Mouse (Mus musculus) liver, embryonic 16.5 days (tissue): ENCODE measurements around the gene Rbm20. TPM values are rescaled to one million over a fixed set of nuclear protein-coding genes. Genes with fewer than 3 reads are reported as not detected.
"Not testable (repeated sequence)": the region's sequence is repeated elsewhere in the genome, so short reads cannot be mapped to it uniquely, and the experiment has no call there.

Experiments
- ATAC-seq: fragments of 200-750 bp; cut with Nextera tagmentation; 2 replicates; pipeline ENCODE4 v1.8.0; 2017; ENCODE audit warnings: low read depth, mild to moderate bottlenecking, moderate number of reproducible peaks, moderate library complexity
- H3K27ac ChIP-seq: fragments of 300-500 bp; sonication (generic); 2 replicates; pipeline ENCODE4 v1.5.1; 2014; ENCODE audit warnings: mild to moderate bottlenecking, low read length
- H3K27me3 ChIP-seq: fragments of 300-500 bp; sonication (generic); 2 replicates; pipeline ENCODE4 v1.6.1; 2014; ENCODE audit warnings: low read depth, low read length, mixed read lengths; ENCODE audit not compliant: control insufficient read depth, insufficient read depth
- H3K36me3 ChIP-seq: fragments of 300-500 bp; sonication (generic); 2 replicates; pipeline ENCODE4 v1.6.1; 2014; ENCODE audit warnings: mild to moderate bottlenecking; ENCODE audit not compliant: control insufficient read depth, insufficient read depth
- H3K4me1 ChIP-seq: fragments of 300-500 bp; sonication (generic); 2 replicates; pipeline ENCODE4 v1.6.1; 2014; ENCODE audit warnings: low read depth, low read length, mixed read lengths; ENCODE audit not compliant: control insufficient read depth
- H3K4me2 ChIP-seq: fragments of 300-500 bp; sonication (generic); 2 replicates; pipeline ENCODE4 v1.6.1; 2014; ENCODE audit warnings: low read depth, low read length, mixed read lengths
- H3K4me3 ChIP-seq: fragments of 300-500 bp; sonication (generic); 2 replicates; pipeline ENCODE4 v1.5.1; 2014; ENCODE audit warnings: low read depth, mild to moderate bottlenecking, low read length
- H3K9ac ChIP-seq: fragments of 300-500 bp; sonication (generic); 2 replicates; pipeline ENCODE4 v1.6.1; 2014; ENCODE audit warnings: low read depth, low read length
- H3K9me3 ChIP-seq: fragments of 300-500 bp; sonication (generic); replicated peaks from 2 replicates; pipeline ENCODE4 v1.6.1; 2016; ENCODE audit warnings: low read length; ENCODE audit not compliant: control insufficient read depth
- WGBS: fragments of 180-500 bp; shearing (Covaris S2); extraction: QIAGEN DNeasy Blood & Tissue Kit; methylation state at CpG from one replicate; pipeline ENCODE4 v1.1.7; 2014; ENCODE audit not compliant: insufficient replicate concordance; 5-methylcytosine and 5-hydroxymethylcytosine counted together
- polyA plus RNA-seq: library from polyadenylated mRNA; unstranded; fragments of >200 nt; fragmentation: Nextera tagmentation; extraction: Ambion mirVana; gene quantifications from 2 replicates; pipeline ENCODE4 v1.2.1, GENCODE M21; 2015

Rbm20 gene
- polyA plus RNA-seq, 1 experiment from 2014 or later: 0.25 TPM

- WGBS: 56% methylated on average over 7 of the region's 7 CpGs
- H3K4me2 ChIP-seq: no peak overlapping the region
Measured at GRCm38 (mm10) chr19:53650921-53651320, 26.2 kb upstream of the Rbm20 start.

GRCm38 (mm10) chr19:53652267-53652666 is 24.8 kb upstream of the Rbm20 start:
- H3K9me3 ChIP-seq: no peaks in the 10 kb centered on the region
- no peak overlapping the region for H3K27ac ChIP-seq
- 71% methylated on average over 9 of the region's 9 CpGs for WGBS
- no peak overlapping the region for H3K4me3 ChIP-seq
- H3K36me3 ChIP-seq: peaks cover 3% of the 10 kb centered on the region; the same call in 1 of the 2 replicates
- no peaks in the 10 kb centered on the region for H3K27me3 ChIP-seq
- no peak for ATAC-seq
- no peak overlapping the region for H3K9ac ChIP-seq
- peaks cover 2% of the 10 kb centered on the region; the same call in 1 of the 2 replicates for H3K4me1 ChIP-seq
- H3K4me2 ChIP-seq: no peak overlapping the region

More at GRCm38 (mm10) chr19:53650921-53651320, 26.2 kb upstream of the Rbm20 start:
- no peak for ATAC-seq
- no peaks in the 10 kb centered on the region for H3K9me3 ChIP-seq
- H3K4me1 ChIP-seq: peaks cover 2% of the 10 kb centered on the region; the same call in 1 of the 2 replicates
- H3K9ac ChIP-seq: no peak overlapping the region
- H3K27ac ChIP-seq: no peak overlapping the region
- H3K36me3 ChIP-seq: peaks cover 11% of the 10 kb centered on the region
- H3K4me3 ChIP-seq: no peak overlapping the region
- no peaks in the 10 kb centered on the region for H3K27me3 ChIP-seq

GRCm38 (mm10) chr19:53653624-53654467 is 23.3 kb upstream of the Rbm20 start:
- Histone ChIP-seq H3K9me3 (no peaks in the 10 kb centered on the region), H3K4me1 (peaks cover 2% of the 10 kb centered on the region; the same call in 1 of the 2 replicates), H3K4me3 (no peak overlapping the region), H3K9ac (no peak overlapping the region), H3K27me3 (no peaks in the 10 kb centered on the region), H3K4me2 (no peak overlapping the region), H3K36me3 (0 out of 2 replicates have a peak, but pooled peaks cover 3% of the 10 kb centered on the region), H3K27ac (no peak overlapping the region)
- 64% methylated on average over 20 of the region's 20 CpGs for WGBS
- no peak for ATAC-seq

DNA sequence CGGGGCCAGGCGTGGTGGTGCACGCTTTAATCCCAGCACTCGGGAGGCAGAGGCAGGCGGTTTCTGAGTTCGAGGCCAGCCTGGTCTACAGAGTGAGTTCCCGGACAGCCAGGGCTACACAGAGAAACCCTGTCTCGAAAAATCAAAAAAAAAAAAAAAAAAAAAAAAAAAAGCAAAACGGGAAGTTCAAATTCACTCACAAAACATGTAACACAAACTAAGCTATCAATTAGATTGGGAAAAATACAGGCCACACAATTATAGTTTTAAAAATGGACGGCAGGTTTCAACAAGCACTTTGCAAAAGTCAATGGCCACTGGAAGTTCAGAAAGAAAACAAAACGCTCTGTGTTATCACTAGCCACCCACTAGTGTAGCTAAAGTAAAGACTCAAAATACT is 20.7 kb upstream of the Rbm20 start:
- not testable (repeated sequence) for ATAC-seq, H3K36me3 ChIP-seq, H3K27ac ChIP-seq, H3K4me1 ChIP-seq, H3K4me3 ChIP-seq, H3K9ac ChIP-seq, H3K4me2 ChIP-seq, H3K27me3 ChIP-seq, H3K9me3 ChIP-seq
- WGBS: 63% methylated on average over 11 of the region's 11 CpGs

- no peak for ATAC-seq
- no peaks in the 10 kb centered on the region for H3K9me3 ChIP-seq
- H3K4me3 ChIP-seq: no peak overlapping the region
- no peak overlapping the region for H3K27ac ChIP-seq
- no peak overlapping the region for H3K9ac ChIP-seq
- H3K4me2 ChIP-seq: no peak overlapping the region
- 30% methylated on average over 5 of the region's 5 CpGs for WGBS
- H3K36me3 ChIP-seq: no peaks in the 10 kb centered on the region
- no peaks in the 10 kb centered on the region for H3K27me3 ChIP-seq
- H3K4me1 ChIP-seq: no peaks in the 10 kb centered on the region
Measured at GRCm38 (mm10) chr19:53657437-53657836, 19.7 kb upstream of the Rbm20 start.

- no peak for ATAC-seq
- WGBS: 59% methylated on average over 9 of the region's 9 CpGs
- Histone ChIP-seq H3K9me3 (no peaks in the 10 kb centered on the region), H3K36me3 (no peaks in the 10 kb centered on the region), H3K4me3 (no peak overlapping the region), H3K27ac (no peak overlapping the region), H3K4me2 (no peak overlapping the region), H3K27me3 (no peaks in the 10 kb centered on the region), H3K9ac (no peak overlapping the region), H3K4me1 (no peaks in the 10 kb centered on the region)
Measured at GRCm38 (mm10) chr19:53660722-53661420, 16.2 kb upstream of the Rbm20 start.

GRCm38 (mm10) chr19:53661938-53662722 is 15.0 kb upstream of the Rbm20 start:
- no peak for ATAC-seq
- H3K27ac ChIP-seq: no peak overlapping the region
- 49% methylated on average over 14 of the region's 14 CpGs for WGBS
- H3K9me3 ChIP-seq: no peaks in the 10 kb centered on the region
- H3K36me3 ChIP-seq: no peaks in the 10 kb centered on the region
- no peak overlapping the region for H3K9ac ChIP-seq
- H3K27me3 ChIP-seq: no peaks in the 10 kb centered on the region
- no peaks in the 10 kb centered on the region for H3K4me1 ChIP-seq
- no peak overlapping the region for H3K4me2 ChIP-seq
- no peak overlapping the region for H3K4me3 ChIP-seq

GRCm38 (mm10) chr19:53664831-53665230 is 12.3 kb upstream of the Rbm20 start:
- 77% methylated on average over 9 of the region's 9 CpGs for WGBS
- no peak overlapping the region for H3K4me2 ChIP-seq
- H3K36me3 ChIP-seq: no peaks in the 10 kb centered on the region
- no peak for ATAC-seq
- no peaks in the 10 kb centered on the region for H3K9me3 ChIP-seq
- H3K27me3 ChIP-seq: no peaks in the 10 kb centered on the region; the same call in 1 of the 2 replicates
- no peak overlapping the region for H3K9ac ChIP-seq
- H3K27ac ChIP-seq: no peak overlapping the region
- H3K4me3 ChIP-seq: no peak overlapping the region
- no peaks in the 10 kb centered on the region for H3K4me1 ChIP-seq
